Mouse (Mus musculus) MEL (cell line): ENCODE measurements around the gene Nr2f6. TPM values are rescaled to one million over a fixed set of nuclear protein-coding genes. Genes with fewer than 3 reads are reported as not detected.

Source experiments
- DNase-seq: peaks from one replicate; pipeline ENCODE4 v3.0.0; 2011; ENCODE audit warnings: low read depth, low spot score
- H3K27ac ChIP-seq: 2 replicates; pipeline ENCODE4 v1.5.1; 2012; ENCODE audit warnings: low read depth, mild to moderate bottlenecking, control low read depth, low read length, moderate library complexity; ENCODE audit not compliant: control insufficient read depth
- H3K27me3 ChIP-seq, 2 experiments: fragments of 150-350 bp in 1 of 2; sonication (generic) in 1 of 2; 2 replicates each; pipeline ENCODE4 v1.6.1; 2012; ENCODE audit warnings: low read length in 2 of 2, mild to moderate bottlenecking in 2 of 2, improper control_type of control experiment in 1 of 2, moderate library complexity in 1 of 2; ENCODE audit not compliant: insufficient read depth in 2 of 2, control insufficient read depth in 1 of 2
- H3K36me3 ChIP-seq, 2 experiments: 2 replicates each; pipeline ENCODE4 v1.6.1; 2012 to 2014; ENCODE audit warnings: low read length in 2 of 2, improper control_type of control experiment in 1 of 2, inconsistent platforms in 1 of 2, mild to moderate bottlenecking in 1 of 2; ENCODE audit not compliant: insufficient read depth in 2 of 2, control insufficient read depth in 1 of 2
- H3K4me1 ChIP-seq, 2 experiments: fragments of 150-350 bp in 1 of 2; sonication (generic) in 1 of 2; 2 replicates each; pipeline ENCODE4 v1.6.1; 2012; ENCODE audit warnings: low read length in 2 of 2, improper control_type of control experiment in 1 of 2, mild to moderate bottlenecking in 1 of 2; ENCODE audit not compliant: insufficient read depth in 2 of 2, control insufficient read depth in 1 of 2
- H3K4me3 ChIP-seq, 2 experiments: fragments of 150-350 bp in 1 of 2; sonication (generic) in 1 of 2; 2 replicates each; pipeline ENCODE4 v1.5.1; 2012; ENCODE audit warnings: low read depth in 2 of 2, low read length in 2 of 2, mild to moderate bottlenecking in 2 of 2, moderate library complexity in 2 of 2, control low read depth in 1 of 2, improper control_type of control experiment in 1 of 2; ENCODE audit not compliant: control insufficient read depth in 1 of 2, insufficient read depth in 1 of 2
- H3K79me2 ChIP-seq: 2 replicates; pipeline ENCODE4 v1.6.1; 2012; ENCODE audit warnings: mild to moderate bottlenecking, low read length, moderate library complexity; ENCODE audit not compliant: control insufficient read depth, poor library complexity, insufficient read depth
- H3K9ac ChIP-seq: 2 replicates; pipeline ENCODE4 v1.6.1; 2012; ENCODE audit warnings: low read depth, mild to moderate bottlenecking, control low read depth, low read length, moderate library complexity; ENCODE audit not compliant: control insufficient read depth, poor library complexity, severe bottlenecking
- H3K9me3 ChIP-seq: fragments of 150-350 bp; sonication (generic); replicated peaks from 2 replicates; pipeline ENCODE4 v1.6.1; 2012; ENCODE audit warnings: mild to moderate bottlenecking, low read length, improper control_type of control experiment, moderate library complexity; ENCODE audit not compliant: insufficient read depth
- BHLHE40 ChIP-seq: IDR thresholded peaks from 2 replicates; pipeline ENCODE4 v1.6.1; 2012; ENCODE audit warnings: low read depth, mild to moderate bottlenecking, inconsistent platforms, low read length, improper control_type of control experiment, borderline replicate concordance
- CHD1 ChIP-seq: IDR thresholded peaks from 2 replicates; pipeline ENCODE4 v1.6.1; 2012; ENCODE audit warnings: low read depth, mild to moderate bottlenecking, inconsistent platforms, low read length, improper control_type of control experiment
- CHD2 ChIP-seq: IDR thresholded peaks from 2 replicates; pipeline ENCODE4 v1.6.1; 2011; ENCODE audit warnings: low read length, improper control_type of control experiment
- CTCF ChIP-seq, 3 experiments: IDR thresholded peaks in 2 of 3; conservative IDR thresholded peaks in 1 of 3; 2 replicates each; pipeline ENCODE4 v1.5.1; 2011 to 2012; ENCODE audit warnings: low read length in 3 of 3, low read depth in 2 of 3, mild to moderate bottlenecking in 2 of 3, improper control_type of control experiment in 1 of 3, inconsistent platforms in 1 of 3, mixed read lengths in 1 of 3, moderate library complexity in 1 of 3; ENCODE audit not compliant: control insufficient read depth in 1 of 3, insufficient read depth in 1 of 3, poor library complexity in 1 of 3, severe bottlenecking in 1 of 3
- E2F4 ChIP-seq: IDR thresholded peaks from 2 replicates; pipeline ENCODE4 v1.6.1; 2011; ENCODE audit warnings: low read depth, low read length, improper control_type of control experiment, borderline replicate concordance
- ELF1 ChIP-seq: IDR thresholded peaks from 2 replicates; pipeline ENCODE4 v1.6.1; 2014; ENCODE audit warnings: low read depth, mild to moderate bottlenecking, inconsistent platforms, low read length, improper control_type of control experiment, moderate library complexity
- EP300 ChIP-seq, 2 experiments: IDR thresholded peaks; 2 replicates each; pipeline ENCODE4 v1.6.1; 2011; ENCODE audit warnings: improper control_type of control experiment in 2 of 2, low read length in 2 of 2, low read depth in 1 of 2, mild to moderate bottlenecking in 1 of 2
- ETS1 ChIP-seq: IDR thresholded peaks from 2 replicates; pipeline ENCODE4 v1.6.1; 2012; ENCODE audit warnings: low read depth, mild to moderate bottlenecking, inconsistent platforms, low read length, improper control_type of control experiment, moderate library complexity
- GATA1 ChIP-seq: IDR thresholded peaks from 2 replicates; pipeline ENCODE4 v1.6.1; 2011; ENCODE audit warnings: low read depth, low read length, improper control_type of control experiment
- HCFC1 ChIP-seq: IDR thresholded peaks from 2 replicates; pipeline ENCODE4 v1.6.1; 2012; ENCODE audit warnings: low read depth, mild to moderate bottlenecking, inconsistent platforms, low read length, improper control_type of control experiment, moderate library complexity
- KAT2A ChIP-seq: conservative IDR thresholded peaks from 2 replicates; pipeline ENCODE4 v1.6.1; 2012; ENCODE audit warnings: low read depth, low read length, improper control_type of control experiment, inconsistent platforms
- MAFK ChIP-seq: IDR thresholded peaks from 2 replicates; pipeline ENCODE4 v1.6.1; 2011; ENCODE audit warnings: low read depth, mild to moderate bottlenecking, low read length, improper control_type of control experiment, borderline replicate concordance
- MAX ChIP-seq: IDR thresholded peaks from 2 replicates; pipeline ENCODE4 v1.6.1; 2011; ENCODE audit warnings: low read length, improper control_type of control experiment
- MAZ ChIP-seq: IDR thresholded peaks from 2 replicates; pipeline ENCODE4 v1.6.1; 2012; ENCODE audit warnings: low read depth, mild to moderate bottlenecking, inconsistent platforms, low read length, improper control_type of control experiment
- MEF2A ChIP-seq: IDR thresholded peaks from 2 replicates; pipeline ENCODE4 v1.6.1; 2014; ENCODE audit warnings: low read depth, mild to moderate bottlenecking, inconsistent platforms, low read length, improper control_type of control experiment; ENCODE audit not compliant: poor library complexity, insufficient replicate concordance, severe bottlenecking; ENCODE audit errors: extremely low read depth
- MYB ChIP-seq: IDR thresholded peaks from 2 replicates; pipeline ENCODE4 v1.6.1; 2011; ENCODE audit warnings: mild to moderate bottlenecking, low read depth, low read length, improper control_type of control experiment
- MYC ChIP-seq: IDR thresholded peaks from 2 replicates; pipeline ENCODE4 v1.6.1; 2011; ENCODE audit warnings: low read depth, mild to moderate bottlenecking, low read length, improper control_type of control experiment, moderate library complexity
- NRF1 ChIP-seq: IDR thresholded peaks from 2 replicates; pipeline ENCODE4 v1.6.1; 2014; ENCODE audit warnings: low read depth, mild to moderate bottlenecking, inconsistent platforms, low read length, improper control_type of control experiment, moderate library complexity; ENCODE audit not compliant: poor library complexity, insufficient read depth, severe bottlenecking
- POLR2AphosphoS5 ChIP-seq: IDR thresholded peaks from 2 replicates; pipeline ENCODE4 v1.6.1; 2012; ENCODE audit warnings: low read depth, borderline replicate concordance, mild to moderate bottlenecking, inconsistent platforms, low read length, moderate library complexity, mixed read lengths
- RAD21 ChIP-seq: IDR thresholded peaks from 2 replicates; pipeline ENCODE4 v1.6.1; 2011; ENCODE audit warnings: mild to moderate bottlenecking, low read depth, low read length, improper control_type of control experiment
- SIN3A ChIP-seq: IDR thresholded peaks from 2 replicates; pipeline ENCODE4 v1.6.1; 2012; ENCODE audit warnings: low read length, improper control_type of control experiment, inconsistent platforms
- TAL1 ChIP-seq: IDR thresholded peaks from 2 replicates; pipeline ENCODE4 v1.6.1; 2012; ENCODE audit warnings: mild to moderate bottlenecking, inconsistent platforms, low read length, moderate library complexity, mixed read lengths
- TCF12 ChIP-seq: IDR thresholded peaks from 2 replicates; pipeline ENCODE4 v1.6.1; 2014; ENCODE audit warnings: low read depth, mild to moderate bottlenecking, inconsistent platforms, low read length, improper control_type of control experiment, moderate library complexity
- USF1 ChIP-seq: IDR thresholded peaks from 2 replicates; pipeline ENCODE4 v1.6.1; 2014; ENCODE audit warnings: low read depth, mild to moderate bottlenecking, inconsistent platforms, low read length, improper control_type of control experiment, moderate library complexity
- USF2 ChIP-seq, 2 experiments: IDR thresholded peaks; 2 replicates each; pipeline ENCODE4 v1.6.1; 2011 to 2012; ENCODE audit warnings: improper control_type of control experiment in 2 of 2, low read length in 2 of 2, borderline replicate concordance in 1 of 2, inconsistent platforms in 1 of 2, low read depth in 1 of 2, mild to moderate bottlenecking in 1 of 2; ENCODE audit not compliant: insufficient read depth in 1 of 2
- ZC3H11A ChIP-seq: IDR thresholded peaks from 2 replicates; pipeline ENCODE4 v1.6.1; 2012; ENCODE audit warnings: low read depth, mild to moderate bottlenecking, inconsistent platforms, low read length, improper control_type of control experiment
- ZKSCAN1 ChIP-seq: IDR thresholded peaks from 2 replicates; pipeline ENCODE4 v1.6.1; 2012; ENCODE audit warnings: low read depth, mild to moderate bottlenecking, inconsistent platforms, low read length, improper control_type of control experiment, moderate library complexity
- ZMIZ1 ChIP-seq: IDR thresholded peaks from 2 replicates; pipeline ENCODE4 v1.6.1; 2012; ENCODE audit warnings: low read depth, mild to moderate bottlenecking, inconsistent platforms, low read length, improper control_type of control experiment, moderate library complexity
- ZNF384 ChIP-seq: IDR thresholded peaks from 2 replicates; pipeline ENCODE4 v1.6.1; 2012; ENCODE audit warnings: low read depth, mild to moderate bottlenecking, inconsistent platforms, low read length, improper control_type of control experiment
- polyA plus RNA-seq, 2 experiments: library from polyadenylated mRNA; stranded (reverse) in 1 of 2; unstranded in 1 of 2; fragments of >175 nt in 1 of 2; fragments of >200 nt in 1 of 2; gene quantifications; 2 replicates each; pipeline versions ENCODE4 v1.2.1 to v1.2.4; 2012; ENCODE audit warnings: low replicate concordance in 2 of 2, low read depth in 1 of 2; ENCODE audit not compliant: insufficient read length in 2 of 2, insufficient read depth in 1 of 2, missing spikeins in 1 of 2
- total RNA-seq: library from RNA; depleted of rRNA; stranded (reverse); fragments of 300-350 nt; gene quantifications from 2 replicates; pipeline ENCODE4 v1.2.3, GENCODE M21; 2012

The Nr2f6 gene
- total and polyA plus RNA-seq, 3 experiments = 29.6 to 48.3 TPM; not detected in 1

DNA sequence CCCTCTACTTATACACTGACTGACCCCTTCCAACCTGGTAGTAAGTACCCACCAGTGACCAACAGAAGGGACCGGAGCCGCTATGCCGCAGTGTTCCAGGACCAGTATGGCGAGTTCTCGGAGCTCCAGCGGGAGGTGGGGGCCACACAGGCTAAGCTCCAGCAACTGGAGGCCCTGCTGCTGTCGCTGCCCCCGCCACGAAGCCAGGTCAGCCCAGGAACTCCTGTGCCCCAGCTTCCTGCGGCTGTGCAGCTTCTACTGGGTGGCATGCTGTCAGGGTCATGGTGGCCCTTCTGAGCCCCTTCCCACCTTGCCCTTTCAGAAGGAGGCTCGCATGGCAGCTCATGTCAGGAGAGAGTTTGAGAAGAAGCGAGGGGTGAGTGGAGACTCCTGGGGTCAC is 9.3 kb downstream of the Nr2f6 start:
- Histone ChIP-seq H3K36me3 (peaks cover 0 to 9% of the 10 kb centered on the region in 2 experiments; a peak in 1 of 4 replicates), H3K4me1 (peaks cover 0 to 11% of the 10 kb centered on the region in 2 experiments; a peak in 2 of 4 replicates), H3K9me3 (no peaks in the 10 kb centered on the region), H3K27ac (no peak overlapping the region), H3K79me2 (peaks cover 4% of the 10 kb centered on the region; the same call in 1 of the 2 replicates), H3K27me3 (no peaks in the 10 kb centered on the region), H3K4me3 (no peak overlapping the region), H3K9ac (no peak overlapping the region)
- TF ChIP-seq MAX = no peak
- TF ChIP-seq MYB = no peak
- TF ChIP-seq RAD21 = no peak
- no peak for TF ChIP-seq ZC3H11A
- no peak for TF ChIP-seq ZKSCAN1
- TF ChIP-seq MEF2A = no peak
- TF ChIP-seq BHLHE40 = no peak
- no peak for TF ChIP-seq E2F4
- no peak for TF ChIP-seq USF2 (IDR thresholded peaks at IDR 0.05; ENCODE audit: borderline replicate concordance in 1 of 2, insufficient read depth in 1 of 2, low read depth in 1 of 2, low read length in 2 of 2)
- no peak for DNase-seq

- Histone ChIP-seq H3K27ac (peak within 1 kb of the TSS; percentile 92), H3K9ac (peak within 1 kb of the TSS; percentile 78), H3K9me3 (no peaks in the 10 kb centered on the region), H3K4me1 (peaks cover 0 to 11% of the 10 kb centered on the region in 2 experiments; a peak in 2 of 4 replicates), H3K27me3 (no peaks in the 10 kb centered on the region), H3K4me3 (peak within 1 kb of the TSS; percentile 36 to 65), H3K36me3 (peaks cover 0 to 9% of the 10 kb centered on the region in 2 experiments; a peak in 1 of 4 replicates), H3K79me2 (peaks cover 6% of the 10 kb centered on the region; the same call in 1 of the 2 replicates)
- peak; percentile 98 for DNase-seq
- TF ChIP-seq SIN3A = peak; percentile 65
- no peak for TF ChIP-seq TAL1
- no peak for TF ChIP-seq MAFK
- TF ChIP-seq MEF2A = no peak
- no peak for TF ChIP-seq CHD2
- peak; percentile 98 for TF ChIP-seq ELF1
- peak; percentile 72 for TF ChIP-seq ZMIZ1
- TF ChIP-seq CHD1 = no peak
- no peak for TF ChIP-seq EP300 (IDR thresholded peaks at IDR 0.05; ENCODE audit: low read depth in 1 of 2, low read length in 2 of 2)
- peak; percentile 44 for TF ChIP-seq USF1
- TF ChIP-seq POLR2AphosphoS5 = no peak
- TF ChIP-seq ETS1 = peak; percentile 50; the same call in 1 of the 2 replicates
- no peak for TF ChIP-seq ZKSCAN1
- peak; percentile 62 for TF ChIP-seq NRF1
- peak; percentile 69 to 99 (median 79) for TF ChIP-seq CTCF (IDR thresholded peaks at IDR 0.05 in 2 of 3, conservative IDR thresholded peaks at IDR 0.05 in 1 of 3; ENCODE audit: control insufficient read depth in 1 of 3, insufficient read depth in 1 of 3, low read depth in 2 of 3, low read length in 3 of 3, poor library complexity in 1 of 3, severe bottlenecking in 1 of 3)
- no peak for TF ChIP-seq ZNF384
- peak; percentile 63; the same call in 1 of the 2 replicates for TF ChIP-seq MAZ
- TF ChIP-seq ZC3H11A = no peak
- no peak; the same call in 1 of the 2 replicates for TF ChIP-seq MYC
- TF ChIP-seq KAT2A = no peak; the same call in 1 of the 2 replicates
- peak; percentile 66 for TF ChIP-seq TCF12
- TF ChIP-seq GATA1 = no peak
- TF ChIP-seq HCFC1 = peak; percentile 81
Measured at GRCm38 (mm10) chr8:71371236-71371848, 10.4 kb downstream of the Nr2f6 start, which contains the start of gene Ocel1. TSS of gene Ocel1 (plus strand) at chr8:71371298.
